Mouse (Mus musculus) bone marrow macrophage, adult 2 months (primary cell): ENCODE measurements around the gene Fubp3. TPM values are rescaled to one million over a fixed set of nuclear protein-coding genes. Genes with fewer than 3 reads are reported as not detected.
"Not testable (repeated sequence)": the region's sequence is repeated elsewhere in the genome, so short reads cannot be mapped to it uniquely, and the experiment has no call there.

Experiments used
- H3K27ac ChIP-seq: 2 replicates; pipeline ENCODE4 v1.5.1; 2012; ENCODE audit warnings: low read depth, low read length; ENCODE audit not compliant: insufficient read depth
- H3K4me1 ChIP-seq: 2 replicates; pipeline ENCODE4 v1.6.1; 2012; ENCODE audit warnings: low read length; ENCODE audit not compliant: control insufficient read depth, insufficient read depth
- H3K4me3 ChIP-seq: 2 replicates; pipeline ENCODE4 v1.5.1; 2012; ENCODE audit warnings: mild to moderate bottlenecking, low read length, moderate library complexity; ENCODE audit not compliant: insufficient read depth
- CTCF ChIP-seq: IDR thresholded peaks from 2 replicates; pipeline ENCODE4 v1.5.1; 2012; ENCODE audit warnings: low read depth, mild to moderate bottlenecking, low read length, moderate library complexity
- POLR2A ChIP-seq: IDR thresholded peaks from 2 replicates; pipeline ENCODE4 v1.6.1; 2012; ENCODE audit warnings: mild to moderate bottlenecking, low read depth, low read length, borderline replicate concordance
- polyA plus RNA-seq: library from polyadenylated mRNA; stranded (reverse); fragments of >200 nt; gene quantifications from 2 replicates; pipeline ENCODE4 v1.2.4, GENCODE M21; 2012; ENCODE audit not compliant: missing spikeins, insufficient read depth, insufficient read length

Fubp3 gene
- 39.9 and 41.5 TPM in 2 replicates for polyA plus RNA-seq

DNA sequence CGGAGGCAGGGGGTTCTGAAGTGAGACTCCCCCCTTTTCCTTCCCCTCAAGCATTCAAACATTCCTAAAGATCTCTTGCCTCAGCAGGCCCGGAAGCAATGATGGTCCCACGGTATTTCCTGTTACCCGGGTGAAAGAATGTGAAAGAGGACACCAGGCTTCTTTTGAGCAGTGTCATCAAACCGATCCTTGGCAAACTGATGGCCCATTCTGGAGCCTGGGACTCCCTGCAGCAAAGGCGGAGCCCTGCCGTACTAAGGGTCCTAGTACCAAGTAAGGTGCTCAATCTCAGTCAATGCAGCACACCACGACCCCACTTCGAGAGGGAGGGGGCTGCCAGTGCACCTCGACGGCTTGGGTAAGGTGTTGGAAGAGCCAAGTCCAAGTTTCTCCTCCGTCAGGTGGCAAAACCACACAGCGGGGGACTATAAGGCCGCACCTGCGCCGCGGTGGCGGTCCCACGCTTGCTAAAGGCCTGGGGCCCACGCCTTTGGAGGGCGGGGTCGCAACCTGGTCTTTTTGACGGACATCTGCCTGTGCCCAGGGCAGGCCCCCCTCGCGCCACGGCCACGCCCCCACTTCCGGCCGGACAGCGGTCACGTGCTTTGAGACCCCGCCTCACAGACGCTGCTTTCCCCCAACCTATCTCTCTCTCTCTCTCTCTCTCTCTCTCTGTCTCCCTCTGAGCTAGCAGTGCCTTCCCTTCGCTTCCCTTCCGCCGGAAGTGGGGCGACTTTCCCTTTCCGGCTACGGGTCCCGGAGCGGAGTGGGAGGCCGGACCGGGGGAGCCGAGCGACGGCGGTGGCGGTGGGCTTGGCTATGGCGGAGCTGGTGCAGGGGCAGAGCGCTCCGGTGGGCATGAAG is at the start of gene Fubp3:
Gene Fubp3, plus strand, starts transcription at position 601 of the 864 bp plus-strand sequence.
- TF ChIP-seq CTCF = no peak
- no peak for TF ChIP-seq POLR2A
- Histone ChIP-seq H3K4me3 (peak within 1 kb of the TSS; percentile 68), H3K27ac (peak within 1 kb of the TSS; percentile 15), H3K4me1 (peaks cover 8% of the 10 kb centered on the region)

DNA sequence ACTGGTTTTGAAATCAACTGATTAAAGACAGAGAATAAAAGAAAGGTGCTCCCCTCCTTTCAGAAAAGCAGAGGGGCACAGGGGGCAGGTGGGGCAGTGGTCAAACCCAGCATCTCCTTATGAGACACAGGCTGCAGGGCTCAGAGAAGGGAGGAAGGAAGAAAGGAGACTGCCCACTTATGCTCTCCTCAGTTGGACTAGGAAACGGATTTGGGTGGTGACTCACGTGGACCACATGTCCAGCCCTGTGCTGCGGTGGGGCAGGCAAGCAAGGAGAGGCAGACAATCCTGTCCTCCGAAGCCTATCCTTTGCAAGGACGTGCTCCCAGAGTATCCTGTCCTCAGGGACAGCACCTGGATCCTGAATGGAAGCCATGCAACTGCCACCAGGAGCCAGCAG is 47.8 kb upstream of the Fubp3 start:
- Histone ChIP-seq H3K4me3 (no peak overlapping the region), H3K27ac (no peak overlapping the region), H3K4me1 (peaks cover 3% of the 10 kb centered on the region; the same call in 1 of the 2 replicates)
- TF ChIP-seq POLR2A (no peak), CTCF (no peak)

DNA sequence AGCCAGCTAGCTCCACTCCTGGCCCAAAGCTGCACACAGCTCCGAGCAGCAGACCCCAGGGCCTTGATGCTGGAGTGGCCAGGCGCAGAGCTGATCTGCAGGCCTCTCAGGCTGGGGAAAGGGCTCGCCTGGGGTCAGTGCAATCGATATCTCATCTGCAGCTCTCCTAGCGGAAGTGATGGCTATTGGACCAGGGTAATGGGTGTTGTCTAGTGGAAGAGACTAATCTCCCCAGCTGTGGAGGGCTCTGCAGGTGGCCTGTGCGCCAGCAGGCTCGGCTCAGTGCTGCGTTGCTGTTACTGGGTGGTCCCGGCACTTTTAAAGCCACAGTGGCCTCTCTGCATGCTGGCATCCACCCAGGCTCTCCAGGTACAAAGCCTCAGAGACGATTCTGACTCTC is 46.7 kb upstream of the Fubp3 start:
- H3K4me1 ChIP-seq = peaks cover 3% of the 10 kb centered on the region; the same call in 1 of the 2 replicates
- no peak for TF ChIP-seq POLR2A
- no peak for TF ChIP-seq CTCF
- no peak overlapping the region for H3K27ac ChIP-seq
- no peak overlapping the region for H3K4me3 ChIP-seq

DNA sequence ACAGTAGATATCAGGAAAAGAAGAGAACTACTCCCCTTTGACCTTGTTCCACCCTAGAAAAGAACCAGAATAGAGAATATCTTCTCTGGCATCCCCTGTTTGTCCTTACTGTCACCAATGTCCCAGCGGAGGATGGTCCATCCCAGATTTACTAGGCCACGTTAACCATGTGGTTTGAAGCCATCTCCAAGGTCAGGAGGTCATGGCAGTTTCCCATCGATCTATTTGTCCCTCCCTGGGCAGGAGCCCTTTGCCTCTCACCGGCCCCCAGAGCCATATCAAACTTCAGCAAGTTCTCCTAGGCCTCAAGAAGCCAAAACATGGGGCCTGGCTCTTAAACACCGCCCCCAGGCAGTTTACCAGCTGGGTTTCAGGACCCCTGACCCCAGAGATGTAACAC is 42.2 kb upstream of the Fubp3 start:
- no peak overlapping the region for H3K27ac ChIP-seq
- TF ChIP-seq POLR2A (no peak), CTCF (no peak)
- H3K4me3 ChIP-seq = no peak overlapping the region
- no peaks in the 10 kb centered on the region for H3K4me1 ChIP-seq

DNA sequence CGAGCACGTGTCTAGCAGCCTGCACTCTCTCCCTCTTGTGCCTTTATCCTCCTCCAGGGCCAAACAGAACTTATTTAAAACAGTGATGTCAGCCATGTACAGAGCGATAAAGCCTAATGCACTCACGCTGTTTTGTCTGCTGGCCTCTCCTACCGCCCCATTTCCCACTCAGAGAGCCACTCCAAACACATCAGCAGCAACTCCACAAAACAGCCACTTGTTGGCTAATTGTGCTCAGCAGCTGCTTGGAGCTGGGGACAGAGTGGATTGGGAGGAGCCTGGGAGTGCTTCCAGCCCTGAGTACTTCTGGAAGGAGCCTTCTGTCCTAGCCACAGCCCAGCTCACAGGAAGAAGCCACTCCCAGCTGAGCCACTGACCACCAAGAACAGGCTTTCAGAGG is 35.4 kb upstream of the Fubp3 start:
- Histone ChIP-seq H3K4me1 (no peaks in the 10 kb centered on the region), H3K27ac (no peak overlapping the region), H3K4me3 (no peak overlapping the region)
- TF ChIP-seq POLR2A = no peak
- no peak for TF ChIP-seq CTCF

DNA sequence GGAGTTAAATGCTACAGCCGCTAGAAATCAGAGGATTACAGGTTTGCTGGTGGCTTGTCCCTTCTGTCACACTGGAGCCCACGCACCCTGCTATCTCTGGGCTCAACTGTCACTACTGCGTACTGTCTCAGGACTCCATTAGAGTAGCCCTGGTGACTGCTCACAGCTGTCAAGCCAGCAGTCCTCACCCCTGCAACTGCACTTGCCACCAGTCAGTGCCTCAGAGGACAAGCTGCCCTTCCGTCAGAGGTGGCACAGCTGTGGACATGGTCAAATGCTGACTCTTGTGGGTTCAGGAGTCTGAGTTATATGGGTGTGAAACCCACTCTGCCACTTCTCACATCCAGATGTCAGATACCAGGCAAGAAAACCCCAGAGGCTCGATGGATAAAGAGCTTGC is 33.7 kb upstream of the Fubp3 start:
- no peak overlapping the region for H3K27ac ChIP-seq
- H3K4me1 ChIP-seq = no peaks in the 10 kb centered on the region
- H3K4me3 ChIP-seq = no peak overlapping the region
- TF ChIP-seq POLR2A (no peak), CTCF (no peak)

DNA sequence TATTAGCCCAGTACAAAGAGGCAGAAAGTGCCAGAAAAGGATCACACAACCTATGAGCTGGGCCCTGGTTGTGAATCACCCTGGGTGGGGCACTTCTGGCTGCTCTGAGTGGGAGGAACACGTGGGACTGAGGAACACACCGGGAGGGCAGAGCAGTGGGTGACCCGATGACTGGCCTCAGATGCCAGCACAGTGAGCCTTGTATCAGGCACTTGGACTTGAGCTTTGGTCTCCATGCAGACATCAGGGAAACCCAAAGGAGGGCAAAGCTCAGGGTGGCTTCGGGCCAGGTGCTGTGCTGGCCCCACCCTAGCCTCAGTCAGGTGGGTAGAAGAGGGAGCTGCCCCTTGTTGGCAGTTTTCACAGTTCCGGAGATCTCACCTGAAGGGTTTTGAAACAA is 30.9 kb upstream of the Fubp3 start:
- Histone ChIP-seq H3K27ac (no peak overlapping the region), H3K4me3 (no peak overlapping the region), H3K4me1 (no peaks in the 10 kb centered on the region)
- TF ChIP-seq CTCF = no peak
- no peak for TF ChIP-seq POLR2A

DNA sequence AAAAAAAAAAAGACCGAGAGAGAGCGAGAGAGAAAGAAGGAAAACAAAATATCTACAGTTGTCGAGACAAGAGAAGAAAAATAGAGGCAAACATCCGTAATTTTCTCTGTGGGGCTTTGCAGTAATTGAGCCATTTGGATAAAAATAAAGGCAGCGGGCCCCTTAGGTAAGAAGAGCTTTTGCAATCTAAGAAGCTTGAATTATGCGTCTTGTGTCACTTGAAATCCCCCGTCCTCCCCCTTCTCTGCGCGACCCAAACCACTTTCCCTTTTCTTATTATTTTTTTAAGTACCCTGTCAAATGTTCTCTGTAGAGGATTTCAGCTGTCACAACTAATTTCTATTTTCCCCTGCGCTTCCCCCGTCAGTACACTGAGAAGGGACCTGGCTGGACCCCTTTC is 24.7 kb upstream of the Fubp3 start:
- Histone ChIP-seq H3K4me1 (no peaks in the 10 kb centered on the region), H3K27ac (no peak overlapping the region), H3K4me3 (no peak overlapping the region)
- no peak for TF ChIP-seq CTCF
- no peak for TF ChIP-seq POLR2A

DNA sequence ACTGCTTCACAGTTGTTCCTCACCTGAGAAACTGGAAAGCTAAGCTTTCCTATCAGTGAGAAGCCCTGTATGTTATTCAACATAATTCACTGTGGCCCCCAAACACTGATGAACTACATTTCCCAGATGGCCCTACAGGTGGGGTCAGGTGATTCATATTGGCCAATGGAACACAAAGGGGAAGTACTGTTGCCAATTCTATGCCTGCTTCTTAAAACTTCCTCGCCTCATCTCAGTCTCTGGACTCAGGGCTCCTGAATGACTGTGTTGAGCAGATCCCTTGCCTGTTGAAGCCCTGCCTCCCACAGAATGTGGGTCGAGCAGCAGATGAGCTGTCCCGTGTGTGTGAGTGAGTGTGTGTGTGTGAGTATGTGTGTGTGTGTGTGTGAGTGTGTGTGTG is 21.9 kb upstream of the Fubp3 start:
- TF ChIP-seq POLR2A (no peak), CTCF (no peak)
- H3K4me1 ChIP-seq = no peaks in the 10 kb centered on the region
- H3K27ac ChIP-seq = no peak overlapping the region
- no peak overlapping the region for H3K4me3 ChIP-seq

DNA sequence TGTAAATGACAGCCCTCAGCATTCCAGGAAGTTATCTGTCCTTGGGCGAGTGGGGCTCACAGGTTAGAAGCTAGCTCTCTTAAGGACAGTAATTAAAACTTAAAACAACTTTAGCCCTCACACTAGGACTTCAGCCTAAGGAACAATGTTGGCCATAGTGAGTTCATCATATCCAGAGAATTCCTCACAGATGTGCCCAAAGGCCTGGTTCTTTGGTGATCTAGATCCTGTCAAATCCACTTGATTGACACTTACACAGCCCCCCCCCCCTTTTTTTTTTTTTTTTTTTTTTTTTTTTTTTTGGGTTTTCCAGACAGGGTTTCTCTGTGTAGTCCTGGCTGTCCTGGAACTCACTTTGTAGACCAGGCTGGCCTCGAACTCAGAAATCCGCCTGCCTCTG is 21.1 kb upstream of the Fubp3 start:
- H3K4me3 ChIP-seq, H3K4me1 ChIP-seq, H3K27ac ChIP-seq: not testable (repeated sequence)
